Mouse (Mus musculus) layer of hippocampus, adult 9-11 months (tissue): Measurements from ENCODE around the gene Rps6kb2.
A peak's percentile ranks its signal among the peaks of the same experiment; 100 is the strongest.

Source experiments
- DNase-seq: peaks from one replicate; pipeline ENCODE4 v3.0.0; 2022

Rps6kb2 gene

DNA sequence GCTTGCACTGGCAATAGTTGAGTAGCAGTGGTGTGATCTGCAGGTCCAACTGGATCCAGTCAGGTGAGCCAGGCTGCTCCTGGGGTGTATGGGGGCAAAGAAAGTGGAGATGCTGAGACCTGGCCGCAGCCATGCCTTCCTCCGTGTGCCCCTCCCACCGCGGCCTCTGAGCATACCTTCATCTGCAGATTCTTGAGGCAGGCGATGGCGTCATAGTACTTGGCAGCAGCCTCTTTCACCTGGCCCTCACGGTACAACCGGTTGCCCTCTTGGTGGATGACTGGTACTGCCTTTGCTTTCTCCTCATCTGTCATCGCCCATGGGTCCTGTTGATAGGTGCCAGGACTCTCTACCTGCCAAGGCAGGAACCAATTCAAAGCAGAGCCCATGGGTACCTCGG lies 48.0 kb downstream of the Rps6kb2 start:
- DNase-seq = no peak

DNA sequence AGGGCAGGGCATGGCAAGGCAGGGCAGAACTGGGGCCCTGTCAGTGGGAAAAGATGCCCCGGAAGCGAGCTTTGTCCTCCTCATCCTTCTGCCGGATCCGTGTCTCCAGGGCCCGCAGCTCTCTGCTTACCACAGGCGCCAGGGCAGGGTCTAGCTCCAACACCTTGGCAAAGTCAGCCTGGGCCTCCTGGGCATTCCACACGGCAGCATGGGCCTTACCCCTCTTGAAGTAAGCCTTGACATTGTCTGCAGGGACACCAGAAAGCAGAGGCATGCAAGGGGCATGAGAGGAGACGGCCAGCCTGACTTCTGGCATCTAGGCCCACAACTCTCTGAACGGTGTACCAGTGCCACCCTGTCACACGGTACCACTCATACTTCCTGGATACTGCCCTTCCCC lies 48.6 kb downstream of the Rps6kb2 start:
- no peak for DNase-seq

DNA sequence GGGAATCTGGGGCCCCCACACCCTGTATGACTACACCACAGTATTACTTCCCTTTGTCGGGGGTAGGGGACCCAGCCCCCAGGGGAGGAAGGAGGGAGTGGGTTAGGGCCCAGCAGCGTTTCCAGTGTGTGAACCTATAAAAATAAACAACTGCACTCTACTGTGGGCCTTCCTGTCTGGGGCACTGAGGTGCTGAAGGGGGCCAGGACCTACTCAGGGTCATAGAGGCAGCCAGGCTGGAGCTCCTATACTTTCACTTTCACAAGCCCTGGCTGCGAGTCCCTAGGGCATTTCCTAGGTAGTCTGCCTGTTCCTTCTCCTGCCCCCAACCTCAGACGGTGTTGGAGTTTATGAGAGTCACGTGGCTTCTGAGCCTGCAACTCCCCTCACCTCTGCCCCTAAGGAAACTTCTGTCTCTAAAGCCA lies 49.3 kb downstream of the Rps6kb2 start:
- no peak for DNase-seq

DNA sequence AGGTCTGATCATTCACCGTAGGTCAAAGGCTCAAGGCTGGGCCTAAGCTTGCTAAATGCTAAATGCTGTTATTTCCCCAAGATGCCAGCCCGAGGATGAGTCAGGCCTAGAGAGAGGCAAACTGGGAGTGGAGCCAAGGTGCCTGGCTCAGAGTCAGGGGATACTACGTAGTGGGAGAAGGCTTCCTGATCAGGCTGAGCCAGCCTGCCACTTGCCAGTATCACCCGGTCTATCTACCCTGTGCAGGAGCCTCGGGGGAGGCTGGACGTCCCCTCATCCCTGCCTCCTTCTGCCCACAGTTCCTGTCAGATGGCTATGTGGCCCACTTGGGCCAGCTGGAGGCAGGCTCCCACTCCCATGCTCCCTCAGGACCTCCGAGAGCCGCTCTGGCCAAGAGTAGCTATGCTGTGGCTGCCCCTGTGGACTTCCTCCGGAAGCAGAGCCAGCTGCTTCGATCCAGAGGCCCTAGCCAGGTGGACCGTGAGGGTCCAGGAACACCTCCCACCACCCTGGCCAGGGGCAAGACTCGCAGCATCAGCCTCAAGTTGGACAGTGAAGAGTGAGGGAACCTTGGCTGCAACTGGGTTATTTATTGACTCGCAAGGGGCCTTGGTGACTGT lies 49.9 kb downstream of the Rps6kb2 start:
- DNase-seq = peak; percentile 91

DNA sequence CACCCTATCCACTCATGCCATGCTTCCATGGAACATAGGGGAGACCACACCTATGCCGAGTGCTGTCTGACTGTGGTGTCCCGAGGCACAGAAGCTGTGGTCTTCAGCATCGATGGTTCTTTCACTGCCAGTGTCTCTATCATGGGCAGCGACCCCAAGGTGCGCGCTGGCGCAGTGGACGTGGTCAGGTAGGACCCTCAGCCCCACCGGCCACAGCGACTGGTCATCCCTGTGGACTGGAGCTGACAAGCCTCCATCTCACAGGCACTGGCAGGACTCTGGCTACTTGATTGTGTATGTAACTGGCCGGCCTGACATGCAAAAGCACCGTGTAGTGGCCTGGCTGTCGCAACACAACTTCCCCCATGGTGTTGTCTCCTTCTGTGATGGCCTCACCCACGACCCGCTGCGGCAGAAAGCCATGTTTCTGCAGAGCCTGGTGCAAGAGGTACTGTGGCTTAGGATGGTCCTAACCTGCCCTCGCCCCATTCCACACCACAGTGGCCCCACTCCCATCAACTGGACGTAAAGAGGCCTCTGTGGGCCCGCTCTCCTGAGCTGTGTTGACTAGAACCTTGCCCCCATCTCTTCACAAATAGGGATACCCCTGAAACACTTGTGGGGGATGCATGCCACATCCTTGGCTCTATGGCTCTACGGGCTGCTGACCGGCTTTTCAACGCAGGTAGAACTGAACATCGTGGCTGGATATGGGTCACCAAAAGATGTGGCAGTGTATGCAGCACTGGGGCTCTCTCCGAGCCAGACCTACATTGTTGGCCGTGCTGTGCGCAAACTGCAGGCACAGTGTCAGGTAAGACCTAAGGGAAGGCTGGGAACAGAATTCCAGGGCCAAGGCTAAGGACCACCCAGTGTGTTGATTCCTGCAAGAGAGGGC lies 50.8 kb downstream of the Rps6kb2 start:
- no peak for DNase-seq

DNA sequence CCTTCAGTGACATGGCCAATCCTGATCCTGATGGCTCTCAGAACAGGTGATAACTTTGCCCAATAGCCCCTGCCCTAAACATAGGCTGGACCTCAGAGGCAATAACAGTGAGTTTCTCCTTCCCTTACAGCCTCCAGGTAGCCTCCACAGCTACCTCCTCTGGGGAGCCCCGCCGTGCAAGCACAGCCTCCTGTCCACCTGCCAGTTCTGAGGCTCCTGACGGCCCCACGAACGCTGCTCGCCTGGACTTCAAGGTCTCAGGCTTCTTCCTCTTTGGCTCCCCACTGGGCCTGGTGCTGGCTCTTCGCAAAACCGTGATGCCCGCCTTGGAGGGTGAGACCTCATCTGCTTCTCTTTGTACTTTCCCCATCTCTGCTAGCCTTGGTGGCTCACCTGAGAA lies 54.6 kb downstream of the Rps6kb2 start:
- DNase-seq = no peak

DNA sequence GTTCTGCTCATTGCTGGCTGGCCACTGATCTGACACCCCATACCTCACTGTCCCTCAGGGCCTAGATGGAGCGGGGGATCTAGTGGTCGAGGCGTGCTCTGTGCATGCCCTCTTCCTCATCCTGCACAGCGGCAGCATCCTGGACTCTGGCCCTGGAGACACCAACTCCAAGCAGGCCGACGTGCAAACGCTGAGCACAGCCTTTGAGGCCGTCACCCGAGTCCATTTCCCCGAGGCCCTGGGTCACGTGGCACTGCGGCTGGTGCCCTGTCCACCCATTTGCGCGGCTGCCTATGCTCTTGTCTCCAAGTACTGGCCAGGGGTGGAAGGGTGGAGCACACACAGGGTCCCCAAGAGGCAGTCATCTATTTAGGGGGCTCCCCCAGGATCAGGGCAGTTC lies 56.5 kb downstream of the Rps6kb2 start:
- DNase-seq = no peak

DNA sequence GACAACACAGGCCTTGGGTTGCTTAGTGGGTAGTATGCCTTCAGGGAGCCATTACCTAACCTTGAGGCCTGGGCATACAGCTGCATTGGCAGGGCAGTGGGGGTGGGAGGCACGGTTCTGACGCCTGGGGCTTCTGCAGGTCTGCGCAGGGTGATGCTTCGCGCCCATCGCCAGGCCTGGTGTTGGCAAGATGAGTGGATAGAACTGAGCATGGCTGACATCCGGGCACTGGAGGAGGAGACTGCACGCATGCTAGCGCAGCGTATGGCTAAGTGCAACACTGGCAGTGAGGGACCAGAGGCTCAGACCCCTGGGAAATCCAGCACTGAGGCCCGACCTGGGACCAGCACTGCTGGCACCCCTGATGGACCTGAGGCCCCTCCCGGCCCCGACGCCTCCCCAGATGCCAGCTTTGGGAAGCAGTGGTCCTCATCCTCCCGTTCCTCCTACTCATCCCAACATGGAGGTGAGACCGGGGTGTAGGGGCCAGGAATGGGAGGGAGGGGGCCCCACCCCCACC lies 58.4 kb downstream of the Rps6kb2 start:
- DNase-seq = no peak
